Mouse (Mus musculus) cerebellum, adult 8-10 months (tissue): ENCODE results near the gene Rmdn3.

Experiments used
- DNase-seq: peaks from one replicate; pipeline ENCODE4 v3.0.0; 2022

Gene Rmdn3

GRCm38 (mm10) chr2:119156681-119157572, at the start of gene Rmdn3:
TSS of gene Rmdn3 (minus strand) at chr2:119157034.
- peak; percentile 95 for DNase-seq

GRCm38 (mm10) chr2:119203871-119204460, 47.1 kb upstream of the Rmdn3 start:
- DNase-seq: no peak

- no peak for DNase-seq
Observed at GRCm38 (mm10) chr2:119202914-119203453, 46.1 kb upstream of the Rmdn3 start.

GRCm38 (mm10) chr2:119198934-119199333, 42.1 kb upstream of the Rmdn3 start:
- DNase-seq: no peak

- no peak for DNase-seq
Observed at GRCm38 (mm10) chr2:119198049-119198448, 41.2 kb upstream of the Rmdn3 start.

GRCm38 (mm10) chr2:119197493-119197892, 40.7 kb upstream of the Rmdn3 start:
- DNase-seq: no peak

GRCm38 (mm10) chr2:119196316-119197108, 39.7 kb upstream of the Rmdn3 start:
- no peak for DNase-seq

GRCm38 (mm10) chr2:119194140-119194539, 37.3 kb upstream of the Rmdn3 start:
- no peak for DNase-seq

- DNase-seq: no peak
Observed at GRCm38 (mm10) chr2:119190969-119191368, 34.1 kb upstream of the Rmdn3 start.

GRCm38 (mm10) chr2:119189029-119189710, 32.3 kb upstream of the Rmdn3 start:
- peak; percentile 93 for DNase-seq

GRCm38 (mm10) chr2:119182914-119183313, 26.1 kb upstream of the Rmdn3 start:
- DNase-seq: no peak

GRCm38 (mm10) chr2:119177384-119177939, 20.6 kb upstream of the Rmdn3 start:
- DNase-seq: no peak

- no peak for DNase-seq
Observed at GRCm38 (mm10) chr2:119176761-119177160, 19.9 kb upstream of the Rmdn3 start.

GRCm38 (mm10) chr2:119175614-119176013, 18.8 kb upstream of the Rmdn3 start:
- no peak for DNase-seq

- no peak for DNase-seq
Observed at GRCm38 (mm10) chr2:119174866-119175265, 18.0 kb upstream of the Rmdn3 start.

GRCm38 (mm10) chr2:119173991-119174651, 17.3 kb upstream of the Rmdn3 start, which contains the start of gene Gm14137:
TSS of gene Gm14137 (plus strand) at chr2:119174509.
- DNase-seq: no peak

GRCm38 (mm10) chr2:119172862-119173576, 16.2 kb upstream of the Rmdn3 start:
- no peak for DNase-seq

GRCm38 (mm10) chr2:119172446-119172845, 15.6 kb upstream of the Rmdn3 start:
- no peak for DNase-seq

GRCm38 (mm10) chr2:119171574-119171973, 14.7 kb upstream of the Rmdn3 start:
- no peak for DNase-seq

GRCm38 (mm10) chr2:119170282-119170681, 13.4 kb upstream of the Rmdn3 start:
- DNase-seq: no peak

- DNase-seq: no peak
Observed at GRCm38 (mm10) chr2:119167866-119168256, 11.0 kb upstream of the Rmdn3 start.
